Mouse (Mus musculus) embryonic stem cell, embryonic (primary cell): Measurements from ENCODE around the gene Ggt6.

Source experiments
- CTCF ChIA-PET, 4 experiments: fragments of 300-600 bp in 2 of 4; fragments of 350-600 bp in 2 of 4; sonication (Branson Sonifier 250); formaldehyde crosslinking; loops; one replicate each; lab custom pipeline; 2022; ENCODE audit warnings: inconsistent platforms in 2 of 4; lab: Charles Lee
- POLR2A ChIA-PET, 4 experiments: fragments of 300-600 bp in 2 of 4; fragments of 350-600 bp in 2 of 4; sonication (Branson Sonifier 250); formaldehyde crosslinking; loops; one replicate each; lab custom pipeline; 2022; ENCODE audit warnings: antibody characterized with exemption in 4 of 4, inconsistent platforms in 1 of 4; lab: Charles Lee

Ggt6 gene

GRCm38 (mm10) chr11:72434963-72435693 is at the start of gene Ggt6:
Ggt6 (plus strand) TSS chr11:72435526.
- CTCF ChIA-PET: interaction anchor here (0.5 to 4.5 kb wide), 29 partner anchors 10 to 580 kb away, joined by 3 to 43 read pairs (median 4); partner anchors contain the start of gene Smtnl2 (in 1 of the 4)
- POLR2A ChIA-PET: interaction anchor here in 3 of 4 experiments (0.7 to 2.2 kb wide), 32 partner anchors 9 to 265 kb away, joined by 3 to 13 read pairs (median 4); partner anchors contain the start of genes 4933427D14Rik (in 1 of the 3), Gm43951 (in 1 of the 3), Smtnl2 (in 1 of the 3) and Spns2 (in 1 of the 3)

GRCm38 (mm10) chr11:72388113-72388529 is 47.2 kb upstream of the Ggt6 start:
- CTCF ChIA-PET: no interaction called here
- POLR2A ChIA-PET: interaction anchor here in 2 of 4 experiments (1.3 to 1.4 kb wide), 3 partner anchors 8 to 40 kb away, joined by 3 to 4 read pairs (median 3); no protein-coding TSS in a partner anchor

- CTCF ChIA-PET: interaction anchor here in 1 of 4 experiments (0.7 kb wide), 1 partner anchor 13 kb away, joined by 3 read pairs; no protein-coding TSS in a partner anchor
- POLR2A ChIA-PET: interaction anchor here in 2 of 4 experiments (1.0 to 3.6 kb wide), 5 partner anchors 11 to 33 kb away, joined by 3 to 21 read pairs (median 4); no protein-coding TSS in a partner anchor
Observed at GRCm38 (mm10) chr11:72389407-72390142, 45.8 kb upstream of the Ggt6 start.

DNA sequence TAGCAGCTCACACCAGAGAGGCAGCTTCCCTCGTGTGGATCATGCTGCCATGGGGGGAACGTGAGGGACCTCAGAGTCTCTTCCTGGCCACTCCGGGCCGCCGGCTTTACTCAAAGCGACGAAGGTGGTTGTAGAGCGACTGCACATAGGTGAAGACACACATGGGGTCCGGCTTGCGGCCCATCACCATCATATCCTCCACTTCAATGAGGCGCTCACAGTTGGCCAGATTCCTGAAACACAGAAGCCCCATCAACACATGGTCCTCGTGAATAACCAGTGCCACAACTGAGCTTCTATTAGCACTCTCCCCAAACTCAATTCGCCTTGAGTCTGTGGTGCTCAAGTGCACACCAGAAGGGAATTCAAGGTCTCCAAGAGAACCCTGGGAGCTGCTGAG is 44.1 kb upstream of the Ggt6 start:
- POLR2A ChIA-PET: interaction anchor here (0.9 to 3.6 kb wide), 21 partner anchors 9 to 34 kb away, joined by 3 to 21 read pairs (median 4); partner anchors contain the start of gene Smtnl2 (in 1 of the 4)
- CTCF ChIA-PET: interaction anchor here in 3 of 4 experiments (0.5 to 1.3 kb wide), 7 partner anchors 9 to 99 kb away, joined by 3 to 6 read pairs (median 4); partner anchors contain the start of gene Spns2 (in 1 of the 3)

- ChIA-PET POLR2A (interaction anchor here in 3 of 4 experiments (0.7 to 1.6 kb wide), 6 partner anchors 8 to 61 kb away, joined by 3 to 5 read pairs (median 4); partner anchors contain the start of gene Smtnl2 (in 1 of the 3)), CTCF (interaction anchor here in 2 of 4 experiments (0.6 kb wide), 2 partner anchors 16 to 137 kb away, joined by 3 read pairs; no protein-coding TSS in a partner anchor)
Observed at GRCm38 (mm10) chr11:72393243-72393642, 42.1 kb upstream of the Ggt6 start.

GRCm38 (mm10) chr11:72393669-72394068 is 41.7 kb upstream of the Ggt6 start:
- ChIA-PET CTCF (interaction anchor here in 2 of 4 experiments (0.6 to 1.7 kb wide), 3 partner anchors 16 to 51 kb away, joined by 3 to 4 read pairs (median 3); no protein-coding TSS in a partner anchor), POLR2A (interaction anchor here in 3 of 4 experiments (0.6 to 1.6 kb wide), 9 partner anchors 8 to 37 kb away, joined by 3 to 5 read pairs (median 4); partner anchors contain the start of gene Smtnl2 (in 1 of the 3))

DNA sequence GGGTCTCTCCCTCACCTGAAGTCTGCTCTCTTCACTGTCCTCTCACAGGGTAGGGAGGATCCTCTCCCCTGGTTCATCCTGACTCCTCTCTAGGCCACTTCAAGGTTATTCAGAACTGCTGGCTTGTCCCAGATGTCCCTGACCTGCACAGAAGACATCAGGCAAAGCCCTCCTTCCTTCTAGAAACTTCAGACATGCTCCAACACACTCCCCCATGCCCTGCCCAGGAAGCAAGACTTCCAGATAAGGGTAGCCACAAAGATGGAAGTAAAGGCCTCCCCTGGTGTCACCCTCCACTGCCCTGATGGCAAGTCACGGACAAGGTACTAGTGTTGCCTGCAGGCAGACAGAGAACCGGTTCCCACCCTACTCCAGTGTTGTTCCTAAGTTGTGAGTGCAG is 40.6 kb upstream of the Ggt6 start:
- CTCF ChIA-PET: interaction anchor here in 3 of 4 experiments (0.6 to 1.7 kb wide), 4 partner anchors 35 to 342 kb away, joined by 3 to 6 read pairs (median 4); no protein-coding TSS in a partner anchor

GRCm38 (mm10) chr11:72395652-72396051 is 39.7 kb upstream of the Ggt6 start:
- ChIA-PET POLR2A (interaction anchor here in 2 of 4 experiments (0.9 to 2.5 kb wide), 9 partner anchors 11 to 37 kb away, joined by 3 to 8 read pairs (median 4); partner anchors contain the start of gene Smtnl2 (in 1 of the 2)), CTCF (interaction anchor here in 2 of 4 experiments (0.5 to 0.6 kb wide), 3 partner anchors 16 to 529 kb away, joined by 3 to 4 read pairs (median 3); partner anchors contain the start of gene Smtnl2 (in 1 of the 2))

More for the DNA sequence above, 40.6 kb upstream of the Ggt6 start:
- POLR2A ChIA-PET: interaction anchor here in 3 of 4 experiments (0.7 to 1.6 kb wide), 9 partner anchors 7 to 393 kb away, joined by 3 to 5 read pairs (median 4); partner anchors contain the start of gene Smtnl2 (in 1 of the 3)

- ChIA-PET CTCF (no interaction called here), POLR2A (interaction anchor here in 3 of 4 experiments (0.7 to 2.5 kb wide), 11 partner anchors 8 to 109 kb away, joined by 3 to 8 read pairs (median 4); no protein-coding TSS in a partner anchor)
Observed at GRCm38 (mm10) chr11:72396621-72397020, 38.7 kb upstream of the Ggt6 start.

GRCm38 (mm10) chr11:72397072-72397471 is 38.3 kb upstream of the Ggt6 start:
- CTCF ChIA-PET: interaction anchor here in 2 of 4 experiments (0.5 to 1.2 kb wide), 2 partner anchors 28 to 263 kb away, joined by 3 read pairs; no protein-coding TSS in a partner anchor
- POLR2A ChIA-PET: interaction anchor here in 3 of 4 experiments (0.7 to 2.5 kb wide), 6 partner anchors 9 to 110 kb away, joined by 3 to 8 read pairs (median 4); no protein-coding TSS in a partner anchor

DNA sequence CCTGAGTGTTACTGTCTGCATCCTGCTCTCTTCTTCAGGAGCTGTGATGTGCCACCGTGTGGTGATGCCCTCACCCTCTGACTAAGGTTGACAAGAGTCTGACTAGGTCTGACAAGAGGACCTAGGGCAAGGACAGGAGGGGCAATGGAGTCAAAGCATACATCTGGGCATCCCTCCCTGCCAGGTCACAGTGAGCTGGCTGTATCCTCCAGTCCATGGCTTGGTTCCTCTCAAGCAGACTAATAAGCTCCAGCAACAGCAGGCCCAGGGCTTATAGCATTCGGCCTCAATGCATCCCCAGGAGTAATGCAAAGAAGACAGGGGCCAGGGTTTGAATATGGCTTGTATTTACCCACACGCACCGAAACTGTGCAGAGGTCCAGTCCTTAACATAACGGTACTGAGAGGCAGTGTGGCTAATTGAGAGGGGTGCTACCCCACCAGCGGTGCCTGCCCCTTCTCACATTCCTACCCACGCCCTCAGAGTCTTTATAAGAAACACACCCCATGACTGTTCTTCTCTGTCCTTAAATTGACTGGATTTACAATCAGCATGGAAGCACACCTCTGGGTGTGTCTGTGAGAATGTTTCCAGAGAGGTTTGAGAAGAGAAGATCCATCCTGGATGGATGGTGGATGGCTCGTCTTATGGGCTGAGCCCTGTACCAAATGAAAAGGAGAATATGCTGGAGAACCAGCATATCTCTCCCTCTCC is 37.4 kb upstream of the Ggt6 start:
- ChIA-PET CTCF (interaction anchor here in 2 of 4 experiments (0.5 to 1.2 kb wide), 2 partner anchors 27 to 262 kb away, joined by 3 read pairs; no protein-coding TSS in a partner anchor), POLR2A (interaction anchor here in 2 of 4 experiments (0.9 to 2.5 kb wide), 3 partner anchors 13 to 41 kb away, joined by 3 to 8 read pairs (median 4); partner anchors contain the start of gene Smtnl2 (in 1 of the 2))

DNA sequence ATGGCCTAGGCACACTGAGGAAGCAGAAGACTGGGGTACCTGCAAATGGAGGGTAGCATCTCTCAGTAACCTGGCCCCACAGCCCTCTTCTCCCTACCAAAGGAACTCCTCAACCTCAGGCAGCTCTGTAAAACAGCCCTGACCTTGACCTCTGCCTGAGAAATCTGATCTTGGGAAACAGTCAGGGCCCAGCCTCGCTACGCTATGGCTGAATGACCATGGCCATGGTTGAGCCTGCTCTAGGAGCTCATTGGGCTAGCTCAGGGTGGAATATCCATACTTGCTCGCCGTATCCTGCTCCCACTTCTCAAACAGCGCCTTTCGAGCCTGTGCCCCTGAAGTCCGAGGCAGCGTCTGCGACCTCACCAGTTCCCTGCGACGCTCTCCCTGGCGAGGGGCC is 34.3 kb upstream of the Ggt6 start:
- ChIA-PET CTCF (interaction anchor here in 3 of 4 experiments (0.6 to 2.4 kb wide), 9 partner anchors 10 to 221 kb away, joined by 3 to 7 read pairs (median 3); partner anchors contain the start of gene Smtnl2 (in 2 of the 3)), POLR2A (interaction anchor here (0.5 to 4.6 kb wide), 30 partner anchors 8 to 137 kb away, joined by 3 to 45 read pairs (median 4); partner anchors contain the start of genes Smtnl2 (in 3 of the 4) and Tekt1 (in 1 of the 4))

GRCm38 (mm10) chr11:72402017-72402416 is 33.3 kb upstream of the Ggt6 start:
- ChIA-PET POLR2A (interaction anchor here in 3 of 4 experiments (0.8 to 4.6 kb wide), 30 partner anchors 8 to 136 kb away, joined by 3 to 45 read pairs (median 4); partner anchors contain the start of genes Smtnl2 (in 3 of the 3), Ggt6 (in 1 of the 3) and Tekt1 (in 1 of the 3)), CTCF (interaction anchor here in 3 of 4 experiments (0.8 to 2.4 kb wide), 5 partner anchors 9 to 60 kb away, joined by 3 to 7 read pairs (median 3); partner anchors contain the start of gene Smtnl2 (in 1 of the 3))

GRCm38 (mm10) chr11:72402969-72403368 is 32.4 kb upstream of the Ggt6 start:
- POLR2A ChIA-PET: interaction anchor here in 3 of 4 experiments (0.5 to 4.6 kb wide), 11 partner anchors 7 to 164 kb away, joined by 3 to 45 read pairs (median 4); partner anchors contain the start of gene Smtnl2 (in 2 of the 3)
- CTCF ChIA-PET: interaction anchor here in 1 of 4 experiments (1.1 kb wide), 1 partner anchor 26 kb away, joined by 4 read pairs; no protein-coding TSS in a partner anchor

DNA sequence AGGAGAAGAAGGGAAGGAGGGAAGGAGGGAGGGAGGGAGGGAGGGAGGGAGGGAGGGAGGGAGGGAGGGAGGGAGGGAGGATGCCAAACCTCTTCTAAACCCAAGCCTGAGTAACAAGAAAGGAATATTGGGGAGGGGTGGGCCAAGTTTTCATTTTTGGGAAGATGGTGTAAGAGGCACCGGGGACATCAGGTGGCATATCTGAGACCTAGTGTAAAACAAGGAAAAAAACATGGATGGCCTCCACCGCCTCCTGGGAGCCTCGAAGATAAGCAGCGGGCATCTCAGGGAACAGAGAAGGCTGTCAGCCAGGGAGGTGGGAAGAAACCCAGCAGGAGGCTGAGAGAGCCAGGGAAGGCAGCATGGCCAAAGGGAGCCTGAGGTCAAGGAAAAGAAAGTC is 29.8 kb upstream of the Ggt6 start:
- ChIA-PET POLR2A (no interaction called here), CTCF (no interaction called here)
